21 mouse cellular contexts compared by ENCODE assay signal in genomic region chr4:57134554-57134953, GRCm38 (mm10). TPM values are rescaled to one million over a fixed set of nuclear protein-coding genes. Genes with fewer than 3 reads are reported as not detected.
DNase-seq lines count a peak whose midpoint lies in the region; ATAC-seq and TF ChIP-seq lines count a peak whose summit lies in the region.
"Had no signal": no experiment of that assay in that cellular context is flagged by ENCODE, and none has a peak within 500 bp of the region (broad histone marks: within the 10 kb centered on the region; RNA-seq: fewer than 3 reads in every experiment).

No protein-coding gene starts in this region.

- no peak overlapping the region for H3K4me3 ChIP-seq in hindbrain, postnatal 0 days (ENCODE audit: low read length)
- no peak overlapping the region for H3K4me3 ChIP-seq in hindbrain, embryonic 13.5 days
- peak overlapping the region; percentile 35 for H3K4me3 ChIP-seq in cerebellum, adult 2 months (replicated peaks; ENCODE audit: insufficient read depth, low read depth, low read length)
- H3K4me3 ChIP-seq: embryonic facial prominence, embryonic 10.5 days; forebrain, embryonic 10.5 days; heart, embryonic 12.5 days; hindbrain, embryonic 12.5 days; limb, embryonic 15.5 days; midbrain, embryonic 12.5 days had no signal

- no peaks in the 10 kb centered on the region for H3K27me3 ChIP-seq in hindbrain, postnatal 0 days (ENCODE audit: insufficient read depth, low read length)
- H3K27me3 ChIP-seq in hindbrain, embryonic 13.5 days: peaks cover 13% of the 10 kb centered on the region
- H3K27me3 ChIP-seq in cerebellum, adult 2 months (ENCODE audit: control insufficient read depth, insufficient read depth, low read length): no peaks in the 10 kb centered on the region

- DNase-seq in hindbrain, postnatal 0 days (ENCODE audit: low spot score): peak; percentile 31
- DNase-seq in brain, adult 2 months (ENCODE audit: low read depth, low spot score): peak; percentile 94
- peak; percentile 89 to 93 for DNase-seq in cerebellum, adult 2 months
- DNase-seq in cerebellum, postnatal 25 days: peak; percentile 90 to 91
- DNase-seq in ovary, postnatal 10 days (ENCODE audit: low spot score): no peak
- DNase-seq: adrenal gland, postnatal 25 days; forebrain, postnatal 0 days; gastrocnemius, postnatal 25 days; heart, adult 18-20 months; heart, postnatal 10 days; lung, embryonic 14.5 days had no signal

- H3K4me1 ChIP-seq in hindbrain, postnatal 0 days (ENCODE audit: insufficient read depth, low read length): no peaks in the 10 kb centered on the region; the same call in 1 of the 2 replicates
- peaks cover 10% of the 10 kb centered on the region for H3K4me1 ChIP-seq in hindbrain, embryonic 13.5 days (replicated peaks)
- peaks cover 66% of the 10 kb centered on the region for H3K4me1 ChIP-seq in cerebellum, adult 2 months (ENCODE audit: control insufficient read depth, insufficient read depth, low read length)
- H3K4me1 ChIP-seq: midbrain, embryonic 12.5 days had no signal

- ATAC-seq in hindbrain, postnatal 0 days: no peak
- ATAC-seq in hindbrain, embryonic 13.5 days (ENCODE audit: low FRiP score): no peak
- no peak for ATAC-seq in erythroid progenitor cell, adult 5-6 weeks (replicated peaks; ENCODE audit: low FRiP score, poor library complexity, severe bottlenecking)
- ATAC-seq: CD4-positive, CD25-positive, alpha-beta regulatory T cell, adult 4 months; forebrain, postnatal 0 days had no signal

- no peak overlapping the region for H3K9ac ChIP-seq in hindbrain, postnatal 0 days (replicated peaks; ENCODE audit: low read length)
- no peak overlapping the region for H3K9ac ChIP-seq in hindbrain, embryonic 13.5 days
- H3K9ac ChIP-seq: forebrain, postnatal 0 days; heart, embryonic 12.5 days; hindbrain, embryonic 12.5 days; limb, embryonic 15.5 days; liver, embryonic 14.5 days; lung, embryonic 14.5 days; midbrain, embryonic 12.5 days had no signal

- no peak overlapping the region for H3K4me2 ChIP-seq in hindbrain, postnatal 0 days (ENCODE audit: low read depth, low read length)
- H3K4me2 ChIP-seq in hindbrain, embryonic 13.5 days: no peak overlapping the region
- H3K4me2 ChIP-seq: heart, embryonic 12.5 days; hindbrain, embryonic 12.5 days; limb, embryonic 15.5 days; lung, embryonic 14.5 days; midbrain, embryonic 12.5 days had no signal

- no peak for TF ChIP-seq CTCF in hindbrain, postnatal 0 days (IDR thresholded peaks at IDR 0.05; ENCODE audit: low read depth)
- TF ChIP-seq CTCF in cerebellum, adult 2 months (IDR thresholded peaks at IDR 0.05; ENCODE audit: borderline replicate concordance, insufficient read depth, low read depth, low read length): no peak

- 64% methylated on average over 4 of the region's 4 CpGs for WGBS in hindbrain, postnatal 0 days
- 61% methylated on average over 4 of the region's 4 CpGs for WGBS in hindbrain, embryonic 13.5 days
- WGBS in cerebellum, adult 2 months: 5% methylated on average over 4 of the region's 4 CpGs

- no peaks in the 10 kb centered on the region for H3K9me3 ChIP-seq in hindbrain, postnatal 0 days (ENCODE audit: low read length)
- H3K9me3 ChIP-seq in hindbrain, embryonic 13.5 days: no peaks in the 10 kb centered on the region
- H3K9me3 ChIP-seq: embryonic facial prominence, embryonic 10.5 days; forebrain, embryonic 10.5 days; heart, embryonic 12.5 days; hindbrain, embryonic 12.5 days; limb, embryonic 15.5 days; midbrain, embryonic 12.5 days had no signal

- H3K36me3 ChIP-seq in hindbrain, postnatal 0 days (ENCODE audit: insufficient read depth, low read length): no peaks in the 10 kb centered on the region
- no peaks in the 10 kb centered on the region for H3K36me3 ChIP-seq in hindbrain, embryonic 13.5 days
- H3K36me3 ChIP-seq: embryonic facial prominence, embryonic 10.5 days; forebrain, embryonic 10.5 days; heart, embryonic 12.5 days; hindbrain, embryonic 12.5 days; limb, embryonic 15.5 days; midbrain, embryonic 12.5 days had no signal

- no peak; the same call in 1 of the 2 replicates for TF ChIP-seq POLR2A in cerebellum, adult 2 months (IDR thresholded peaks at IDR 0.05; ENCODE audit: borderline replicate concordance, insufficient read depth, low read length)

- no peak overlapping the region for H3K27ac ChIP-seq in hindbrain, postnatal 0 days
- H3K27ac ChIP-seq in hindbrain, embryonic 13.5 days: no peak overlapping the region
- H3K27ac ChIP-seq in cerebellum, adult 2 months (ENCODE audit: insufficient read depth, low read length): peak overlapping the region; percentile 78
- H3K27ac ChIP-seq: embryonic facial prominence, embryonic 10.5 days; forebrain, embryonic 10.5 days; hindbrain, embryonic 12.5 days; limb, embryonic 15.5 days; liver, embryonic 14.5 days; midbrain, embryonic 12.5 days had no signal

RNA-seq across cellular contexts. Expression of gene Epb41l4b, which starts 8.7 kb away (rescaled TPM):
- 13.9 and 14.7 TPM in 2 replicates for total RNA-seq in hindbrain, postnatal 0 days (2014; rRNA removed)
- 4.2 and 4.4 TPM in 2 replicates for polyA plus RNA-seq in hindbrain, postnatal 0 days (2015; fragmentation: Nextera tagmentation; extraction: Ambion mirVana)
- polyA plus RNA-seq in hindbrain, embryonic 13.5 days (2015; fragmentation: Nextera tagmentation; extraction: Ambion mirVana): 1.7 and 2.1 TPM in 2 replicates
- 37.4 and 40.4 TPM in 2 replicates for polyA plus RNA-seq in cerebellum, adult 2 months (2012; rRNA removed)
- total RNA-seq in erythroid progenitor cell, adult 5-6 weeks (2015; ENCODE audit: low replicate concordance): 0.72 and 1.7 TPM in 2 replicates
- total RNA-seq in erythroid progenitor cell, adult 5-6 weeks (2017; ENCODE audit: low replicate concordance): 2.7 TPM in 1 of 2 replicates, not detected in the other
- polyA plus RNA-seq: CD4-positive, CD25-positive, alpha-beta regulatory T cell, adult 4 months had no signal
